Mouse (Mus musculus): Measurements from ENCODE around the gene Suds3. TPM values are rescaled to one million over a fixed set of nuclear protein-coding genes. Genes with fewer than 3 reads are reported as not detected.

The Suds3 gene
- polyA plus RNA-seq, 1 experiment from 2014 or later: 82.3 TPM

DNA sequence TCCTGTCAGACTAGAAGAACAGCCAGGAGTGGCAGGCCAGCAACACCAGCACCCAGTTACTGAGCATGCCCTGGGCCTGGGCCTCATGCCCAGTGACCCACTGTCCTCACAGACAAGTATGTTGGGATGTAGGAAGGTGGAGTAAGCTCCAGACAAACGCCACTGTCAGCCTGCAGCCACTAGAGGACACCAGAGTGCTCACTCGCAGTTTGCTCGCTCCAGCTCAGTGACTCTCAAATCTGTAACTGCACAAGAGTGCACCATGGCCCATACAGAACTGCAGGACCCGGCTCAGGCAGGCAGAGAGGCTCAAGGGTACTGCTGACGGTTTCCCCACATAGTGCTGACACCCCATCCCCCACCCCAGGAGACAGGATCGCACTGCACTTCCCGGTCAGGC, 21.5 kb downstream of the Suds3 start:
- 44% methylated on average over 7 of the region's 7 CpGs for WGBS
- Histone ChIP-seq H3K27me3 (ENCODE audit: control insufficient read depth, insufficient read depth, low read depth, low read length) (no peaks in the 10 kb centered on the region), H3K9ac (ENCODE audit: low read depth, low read length) (no peak overlapping the region), H3K9me3 (replicated peaks; ENCODE audit: control insufficient read depth, low read length, poor library complexity, severe bottlenecking) (no peaks in the 10 kb centered on the region), H3K4me2 (ENCODE audit: low read length) (no peak overlapping the region), H3K4me3 (ENCODE audit: low read depth, low read length) (no peak overlapping the region), H3K36me3 (ENCODE audit: control insufficient read depth, insufficient read depth, low read length) (peaks cover 25% of the 10 kb centered on the region), H3K27ac (ENCODE audit: low read length) (no peak overlapping the region), H3K4me1 (ENCODE audit: control insufficient read depth, insufficient read depth, low read length) (no peaks in the 10 kb centered on the region)
- ATAC-seq: no peak

DNA sequence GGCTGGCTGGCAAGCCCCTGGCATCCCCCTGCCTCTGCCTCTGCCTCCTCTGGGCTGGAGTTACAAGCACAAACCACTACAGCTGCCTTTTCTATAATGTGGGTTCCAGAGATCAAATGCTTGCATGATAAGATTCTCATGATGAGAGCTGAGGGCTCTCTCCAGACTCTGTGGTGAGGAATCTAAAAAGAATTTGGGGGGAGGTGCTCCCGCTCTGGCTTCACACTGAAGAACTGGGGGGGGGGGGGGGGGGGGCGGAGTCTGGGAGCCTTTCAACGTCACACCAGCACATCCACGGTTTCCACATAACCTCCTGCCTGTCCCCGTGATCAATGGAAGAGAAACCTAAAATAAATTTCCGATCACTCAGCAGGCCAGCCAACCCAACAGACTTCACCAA, 26.1 kb downstream of the Suds3 start:
- H3K27ac ChIP-seq (ENCODE audit: low read length): no peak overlapping the region
- no peaks in the 10 kb centered on the region for H3K27me3 ChIP-seq (ENCODE audit: control insufficient read depth, insufficient read depth, low read depth, low read length)
- H3K4me2 ChIP-seq (ENCODE audit: low read length): no peak overlapping the region
- no peak for ATAC-seq
- H3K9me3 ChIP-seq (replicated peaks; ENCODE audit: control insufficient read depth, low read length, poor library complexity, severe bottlenecking): no peaks in the 10 kb centered on the region
- no peak overlapping the region for H3K9ac ChIP-seq (ENCODE audit: low read depth, low read length)
- H3K4me3 ChIP-seq (ENCODE audit: low read depth, low read length): no peak overlapping the region
- 29% methylated on average over 4 of the region's 6 CpGs for WGBS
- H3K36me3 ChIP-seq (ENCODE audit: control insufficient read depth, insufficient read depth, low read length): peaks cover 20% of the 10 kb centered on the region
- peaks cover 9% of the 10 kb centered on the region for H3K4me1 ChIP-seq (ENCODE audit: control insufficient read depth, insufficient read depth, low read length)

- Histone ChIP-seq H3K9ac (ENCODE audit: low read depth, low read length) (no peak overlapping the region), H3K4me2 (ENCODE audit: low read length) (no peak overlapping the region), H3K27me3 (ENCODE audit: control insufficient read depth, insufficient read depth, low read depth, low read length) (no peaks in the 10 kb centered on the region), H3K9me3 (replicated peaks; ENCODE audit: control insufficient read depth, low read length, poor library complexity, severe bottlenecking) (no peaks in the 10 kb centered on the region), H3K27ac (ENCODE audit: low read length) (no peak overlapping the region), H3K36me3 (ENCODE audit: control insufficient read depth, insufficient read depth, low read length) (peaks cover 20% of the 10 kb centered on the region), H3K4me3 (ENCODE audit: low read depth, low read length) (no peak overlapping the region), H3K4me1 (ENCODE audit: control insufficient read depth, insufficient read depth, low read length) (peaks cover 9% of the 10 kb centered on the region)
- no peak for ATAC-seq
- WGBS: 68% methylated on average over 3 of the region's 3 CpGs
Measured at GRCm38 (mm10) chr5:117089147-117089546, 26.8 kb downstream of the Suds3 start.

- Histone ChIP-seq H3K4me3 (ENCODE audit: low read depth, low read length) (peak overlapping the region; percentile 19; the same call in 1 of the 2 replicates), H3K9me3 (replicated peaks; ENCODE audit: control insufficient read depth, low read length, poor library complexity, severe bottlenecking) (no peaks in the 10 kb centered on the region; the same call in 1 of the 2 replicates), H3K9ac (ENCODE audit: low read depth, low read length) (peak overlapping the region; percentile 35; the same call in 1 of the 2 replicates), H3K36me3 (ENCODE audit: control insufficient read depth, insufficient read depth, low read length) (peaks cover 16% of the 10 kb centered on the region), H3K4me1 (ENCODE audit: control insufficient read depth, insufficient read depth, low read length) (peaks cover 9% of the 10 kb centered on the region), H3K27ac (ENCODE audit: low read length) (no peak overlapping the region), H3K27me3 (ENCODE audit: control insufficient read depth, insufficient read depth, low read depth, low read length) (no peaks in the 10 kb centered on the region), H3K4me2 (ENCODE audit: low read length) (peak overlapping the region; percentile 47)
- 5% methylated on average over 13 of the region's 13 CpGs for WGBS
- ATAC-seq: no peak
Measured at GRCm38 (mm10) chr5:117087718-117088117, 28.2 kb downstream of the Suds3 start.

GRCm38 (mm10) chr5:117069498-117069894, 46.4 kb downstream of the Suds3 start:
- ATAC-seq: peak; percentile 71
- Histone ChIP-seq H3K27ac (ENCODE audit: low read length) (no peak overlapping the region), H3K4me3 (ENCODE audit: low read depth, low read length) (0 out of 2 replicates have a peak overlapping the region, but pooled peaks have one; percentile 11), H3K4me1 (ENCODE audit: control insufficient read depth, insufficient read depth, low read length) (peaks cover 6% of the 10 kb centered on the region), H3K9ac (ENCODE audit: low read depth, low read length) (peak overlapping the region; percentile 5; the same call in 1 of the 2 replicates), H3K4me2 (ENCODE audit: low read length) (peak overlapping the region; percentile 36), H3K36me3 (ENCODE audit: control insufficient read depth, insufficient read depth, low read length) (no peaks in the 10 kb centered on the region), H3K27me3 (ENCODE audit: control insufficient read depth, insufficient read depth, low read depth, low read length) (no peaks in the 10 kb centered on the region), H3K9me3 (replicated peaks; ENCODE audit: control insufficient read depth, low read length, poor library complexity, severe bottlenecking) (no peaks in the 10 kb centered on the region; the same call in 1 of the 2 replicates)
- WGBS: 17% methylated on average over 10 of the region's 10 CpGs

GRCm38 (mm10) chr5:117068808-117069497, 47.0 kb downstream of the Suds3 start:
- Histone ChIP-seq H3K4me2 (ENCODE audit: low read length) (peak overlapping the region; percentile 36), H3K4me1 (ENCODE audit: control insufficient read depth, insufficient read depth, low read length) (peaks cover 6% of the 10 kb centered on the region), H3K9ac (ENCODE audit: low read depth, low read length) (peak overlapping the region; percentile 5; the same call in 1 of the 2 replicates), H3K27ac (ENCODE audit: low read length) (no peak overlapping the region), H3K9me3 (replicated peaks; ENCODE audit: control insufficient read depth, low read length, poor library complexity, severe bottlenecking) (no peaks in the 10 kb centered on the region; the same call in 1 of the 2 replicates), H3K4me3 (ENCODE audit: low read depth, low read length) (0 out of 2 replicates have a peak overlapping the region, but pooled peaks have one; percentile 11), H3K27me3 (ENCODE audit: control insufficient read depth, insufficient read depth, low read depth, low read length) (no peaks in the 10 kb centered on the region), H3K36me3 (ENCODE audit: control insufficient read depth, insufficient read depth, low read length) (no peaks in the 10 kb centered on the region)
- WGBS: 32% methylated on average over 19 of the region's 19 CpGs
- ATAC-seq: no peak

- Histone ChIP-seq H3K9me3 (replicated peaks; ENCODE audit: control insufficient read depth, low read length, poor library complexity, severe bottlenecking) (no peaks in the 10 kb centered on the region; the same call in 1 of the 2 replicates), H3K4me3 (ENCODE audit: low read depth, low read length) (no peak overlapping the region), H3K9ac (ENCODE audit: low read depth, low read length) (no peak overlapping the region), H3K4me2 (ENCODE audit: low read length) (no peak overlapping the region), H3K27me3 (ENCODE audit: control insufficient read depth, insufficient read depth, low read depth, low read length) (no peaks in the 10 kb centered on the region), H3K27ac (ENCODE audit: low read length) (no peak overlapping the region), H3K36me3 (ENCODE audit: control insufficient read depth, insufficient read depth, low read length) (no peaks in the 10 kb centered on the region), H3K4me1 (ENCODE audit: control insufficient read depth, insufficient read depth, low read length) (peaks cover 6% of the 10 kb centered on the region)
- WGBS: 82% methylated on average over 13 of the region's 13 CpGs
- ATAC-seq: no peak
Measured at GRCm38 (mm10) chr5:117068181-117068580, 47.7 kb downstream of the Suds3 start.

DNA sequence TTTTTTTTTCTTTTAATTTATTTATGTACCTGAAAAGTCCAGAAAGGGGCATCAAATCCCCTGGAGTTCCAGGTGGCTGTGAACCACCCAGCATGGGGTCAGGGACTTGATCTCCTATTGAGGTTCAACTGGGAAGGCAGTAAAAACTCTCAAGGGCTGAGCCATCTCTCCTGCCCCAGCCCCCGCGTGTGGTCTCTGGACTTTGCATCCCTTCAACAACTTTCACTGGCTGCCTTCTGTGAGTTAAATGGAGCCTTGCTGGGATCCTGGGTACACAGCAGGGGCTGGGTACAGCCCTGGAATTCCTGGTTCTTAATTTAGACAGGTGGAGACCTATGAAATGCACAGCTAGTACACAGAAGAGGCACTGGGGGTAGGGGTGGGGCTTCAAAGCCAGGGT, 54.7 kb downstream of the Suds3 start:
- Histone ChIP-seq H3K4me2 (ENCODE audit: low read length) (no peak overlapping the region), H3K27ac (ENCODE audit: low read length) (no peak overlapping the region), H3K9me3 (replicated peaks; ENCODE audit: control insufficient read depth, low read length, poor library complexity, severe bottlenecking) (no peaks in the 10 kb centered on the region), H3K9ac (ENCODE audit: low read depth, low read length) (no peak overlapping the region), H3K4me3 (ENCODE audit: low read depth, low read length) (no peak overlapping the region), H3K27me3 (ENCODE audit: control insufficient read depth, insufficient read depth, low read depth, low read length) (no peaks in the 10 kb centered on the region), H3K36me3 (ENCODE audit: control insufficient read depth, insufficient read depth, low read length) (no peaks in the 10 kb centered on the region), H3K4me1 (ENCODE audit: control insufficient read depth, insufficient read depth, low read length) (no peaks in the 10 kb centered on the region)
- WGBS: 51% methylated on average over 2 of the region's 2 CpGs
- no peak for ATAC-seq

GRCm38 (mm10) chr5:117060484-117061130, 55.3 kb downstream of the Suds3 start:
- Histone ChIP-seq H3K27me3 (ENCODE audit: control insufficient read depth, insufficient read depth, low read depth, low read length) (no peaks in the 10 kb centered on the region), H3K4me2 (ENCODE audit: low read length) (no peak overlapping the region), H3K27ac (ENCODE audit: low read length) (no peak overlapping the region), H3K9ac (ENCODE audit: low read depth, low read length) (no peak overlapping the region), H3K4me3 (ENCODE audit: low read depth, low read length) (no peak overlapping the region), H3K9me3 (replicated peaks; ENCODE audit: control insufficient read depth, low read length, poor library complexity, severe bottlenecking) (no peaks in the 10 kb centered on the region), H3K36me3 (ENCODE audit: control insufficient read depth, insufficient read depth, low read length) (no peaks in the 10 kb centered on the region), H3K4me1 (ENCODE audit: control insufficient read depth, insufficient read depth, low read length) (no peaks in the 10 kb centered on the region)
- 71% methylated on average over 18 of the region's 18 CpGs for WGBS
- ATAC-seq: no peak

Measured in midbrain, embryonic 16.5 days (tissue).